Mouse (Mus musculus) layer of hippocampus, postnatal 25 days (tissue): ENCODE measurements around the gene Ldlrad3. TPM values are rescaled to one million over a fixed set of nuclear protein-coding genes. Genes with fewer than 3 reads are reported as not detected.

Source experiments
- DNase-seq, 2 experiments: peaks; one replicate each; pipeline ENCODE4 v3.0.0; 2022; ENCODE audit warnings: mixed read lengths in 2 of 2, low spot score in 1 of 2; ENCODE audit errors: extremely low spot score in 1 of 2
- total RNA-seq, 2 experiments: library from RNA; stranded (reverse); gene quantifications; 2 replicates each; pipeline ENCODE4 v1.2.3; 2021

Gene Ldlrad3
- total RNA-seq: 10 to 100 TPM in 1 of 2 experiments, 1 to 10 TPM in 1; 9.2 to 11.5 TPM

DNA sequence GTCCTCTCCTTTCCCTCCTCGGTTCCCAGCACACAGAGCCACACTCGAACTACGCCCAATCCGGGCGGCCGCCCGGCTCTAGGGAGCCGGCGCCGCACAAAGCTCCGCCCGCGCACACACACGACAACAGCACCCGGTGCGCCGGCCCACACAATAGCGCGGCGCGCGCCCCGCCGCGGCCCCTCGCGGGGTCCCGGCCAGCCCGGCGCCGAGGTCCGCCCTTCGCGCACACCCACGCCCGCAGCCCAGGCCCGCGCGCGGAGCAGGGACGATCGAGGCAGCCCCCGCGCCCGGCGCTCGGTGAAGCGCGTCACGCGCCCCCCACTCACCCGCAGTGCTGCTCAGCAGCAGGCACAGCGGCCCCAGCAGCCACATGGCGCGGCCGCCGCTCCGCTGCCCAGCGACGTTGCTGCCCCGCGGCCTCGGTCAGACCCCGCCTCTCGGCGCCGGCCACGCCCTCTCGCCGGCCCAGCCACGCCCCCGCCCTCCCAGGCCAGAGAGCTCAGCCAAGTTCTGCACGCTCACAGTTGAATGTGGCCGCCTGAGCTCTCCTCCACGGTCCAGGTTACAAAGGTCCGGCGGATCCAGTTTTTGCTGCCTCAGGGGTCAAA is at the start of gene Ldlrad3:
Ldlrad3 (minus strand) TSS at position 435 of the 611 bp plus-strand sequence.
- DNase-seq: peak; percentile 70 to 72

DNA sequence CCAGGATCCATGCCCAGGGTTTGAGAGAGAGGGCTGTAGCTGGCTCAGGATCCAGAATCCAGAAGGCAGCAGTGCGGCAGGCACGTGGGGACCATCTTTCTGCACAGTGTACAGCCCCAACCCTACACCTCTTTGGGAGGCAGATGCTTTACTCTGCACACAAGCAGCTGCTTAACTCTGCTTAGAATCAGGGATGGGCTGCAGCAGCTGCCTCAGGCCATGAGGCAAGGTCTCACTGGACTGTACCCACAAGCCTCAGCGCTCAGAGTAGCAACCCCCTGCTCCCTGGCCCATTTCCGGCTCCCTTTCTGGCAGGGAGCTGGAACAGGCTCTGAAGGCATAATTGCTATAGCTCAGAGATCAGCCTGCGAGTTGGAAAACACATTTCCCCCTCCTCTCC is 45.3 kb upstream of the Ldlrad3 start:
- DNase-seq: no peak

DNA sequence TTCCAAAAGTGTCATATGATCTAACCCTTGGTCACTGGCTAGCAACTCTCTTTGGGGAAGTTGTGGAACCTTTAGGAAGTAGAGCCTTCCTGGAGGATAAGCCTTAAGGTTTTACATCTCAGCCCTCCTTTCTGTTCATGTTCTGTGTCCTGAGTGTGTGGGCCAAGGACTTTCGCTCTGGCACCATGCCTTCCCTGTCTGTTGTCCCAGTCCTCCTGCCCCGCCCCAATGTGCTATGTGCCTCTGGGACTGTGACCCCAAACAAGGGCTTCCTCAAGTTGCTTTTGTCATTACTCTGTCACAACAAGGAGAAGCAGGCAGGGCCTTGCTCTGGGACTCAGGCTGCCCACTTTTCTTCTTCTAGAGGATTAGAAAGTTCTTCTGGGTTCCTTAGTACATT is 42.9 kb upstream of the Ldlrad3 start:
- DNase-seq: no peak

DNA sequence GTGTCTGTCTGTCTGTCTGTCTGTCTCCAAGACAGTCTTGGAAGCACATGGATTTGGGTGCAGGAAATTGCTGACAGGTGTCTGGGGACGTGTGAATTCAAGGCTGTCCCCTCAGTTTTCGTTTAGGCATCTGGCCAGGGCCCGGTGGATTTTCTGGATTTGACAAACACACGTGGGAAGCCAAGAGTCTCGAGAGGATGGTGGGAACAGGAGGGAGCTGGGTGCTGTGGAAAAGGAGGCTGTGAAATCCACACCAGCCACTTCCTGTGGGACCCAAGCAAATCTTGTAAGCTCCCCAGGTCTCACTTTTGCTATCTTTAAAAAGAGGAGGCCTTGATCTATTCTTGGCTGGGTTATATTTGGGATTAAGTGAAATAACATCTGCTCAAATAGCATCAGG is 42.1 kb upstream of the Ldlrad3 start:
- no peak for DNase-seq

DNA sequence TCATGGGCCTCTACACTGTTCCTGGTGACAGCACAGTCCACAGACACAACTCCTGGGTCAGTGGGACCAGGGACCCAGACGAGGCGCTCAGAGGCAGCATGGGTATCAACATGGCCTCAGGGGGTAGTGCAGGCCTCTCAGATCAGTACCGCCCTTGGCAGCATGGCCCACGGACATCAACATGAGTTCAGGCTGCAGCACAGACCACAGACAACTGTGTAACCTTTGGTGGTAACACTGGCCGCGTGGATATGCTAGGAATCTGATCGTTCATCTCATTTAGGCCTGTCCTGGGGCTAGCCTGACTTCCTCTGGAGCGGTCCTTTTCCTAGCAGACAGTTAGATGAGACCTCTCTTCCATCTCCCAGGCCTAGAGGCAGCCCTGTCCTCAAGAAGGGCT is 41.7 kb upstream of the Ldlrad3 start:
- DNase-seq: no peak

DNA sequence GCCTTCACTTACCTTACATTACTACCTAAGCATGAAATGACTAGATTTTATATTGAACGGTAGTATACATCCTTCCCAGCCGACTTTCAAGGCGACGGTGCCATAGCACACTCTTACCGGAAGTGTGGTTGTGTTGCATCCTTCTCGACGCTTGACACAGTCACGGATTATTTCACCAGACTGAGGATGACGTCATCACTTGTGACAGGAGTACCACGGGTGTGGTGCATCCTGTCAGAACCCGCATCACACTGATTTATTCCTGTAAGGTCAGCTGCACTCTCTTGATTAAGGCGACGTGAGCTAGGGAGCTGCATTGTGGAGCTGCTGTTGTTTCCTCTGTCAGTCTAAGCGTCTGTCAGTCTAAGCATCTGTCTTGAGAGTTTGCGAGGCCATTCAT is 40.1 kb upstream of the Ldlrad3 start:
- DNase-seq: no peak

DNA sequence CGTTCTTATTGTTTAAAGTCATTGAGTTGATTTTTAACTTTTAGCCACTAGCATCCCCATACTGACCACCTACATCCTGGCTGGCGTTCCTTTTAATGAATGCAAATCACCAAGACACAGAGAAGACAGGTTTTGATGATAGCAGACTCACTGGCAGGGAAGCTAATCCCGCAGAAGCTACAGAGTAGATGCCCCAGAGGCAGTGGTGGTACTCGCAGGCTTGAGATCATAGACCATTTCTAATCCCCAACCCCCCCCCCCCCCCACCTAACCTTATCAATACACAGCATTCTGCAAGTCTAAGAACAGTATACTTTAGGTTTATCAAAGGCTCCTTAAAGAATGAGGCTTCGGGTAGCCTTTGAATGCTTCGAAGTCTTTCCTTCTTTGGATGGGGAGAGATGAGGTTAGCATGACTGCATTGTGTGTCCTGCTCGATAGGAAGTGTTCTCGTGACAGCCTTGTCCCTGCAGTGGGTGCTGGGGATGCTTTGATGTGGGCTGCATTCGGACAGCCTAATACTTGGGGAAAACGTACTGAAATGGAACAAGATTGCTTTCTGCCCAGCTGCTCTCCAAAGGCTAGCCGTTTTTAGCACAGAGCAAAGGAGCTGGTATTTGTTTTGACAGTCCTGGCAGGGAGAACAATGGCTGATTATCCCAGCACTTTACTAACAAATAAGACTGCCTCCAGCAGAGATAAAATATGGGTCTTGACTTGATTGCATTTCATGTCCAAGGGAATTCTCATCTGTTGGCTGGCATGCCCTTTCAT is 37.4 kb upstream of the Ldlrad3 start:
- no peak for DNase-seq

DNA sequence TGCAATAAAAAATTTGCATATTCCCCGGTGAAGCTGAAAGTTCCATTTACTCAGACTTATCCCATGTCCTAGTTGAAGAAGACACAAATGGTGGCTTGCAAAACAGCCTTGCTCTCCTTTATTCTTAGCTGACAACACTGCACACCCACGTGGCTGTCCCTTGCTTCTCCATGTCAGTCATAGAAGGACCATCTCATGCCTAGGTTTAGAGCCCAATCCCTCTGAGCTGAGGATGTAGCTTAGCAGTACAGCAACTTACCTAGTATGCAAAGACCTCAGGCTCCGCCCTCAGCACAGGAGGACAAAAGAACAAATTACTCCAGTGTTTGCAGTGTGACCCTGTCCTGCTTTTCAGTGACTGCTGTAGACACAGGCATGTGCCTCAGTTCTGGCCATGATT is 36.6 kb upstream of the Ldlrad3 start:
- DNase-seq: no peak

DNA sequence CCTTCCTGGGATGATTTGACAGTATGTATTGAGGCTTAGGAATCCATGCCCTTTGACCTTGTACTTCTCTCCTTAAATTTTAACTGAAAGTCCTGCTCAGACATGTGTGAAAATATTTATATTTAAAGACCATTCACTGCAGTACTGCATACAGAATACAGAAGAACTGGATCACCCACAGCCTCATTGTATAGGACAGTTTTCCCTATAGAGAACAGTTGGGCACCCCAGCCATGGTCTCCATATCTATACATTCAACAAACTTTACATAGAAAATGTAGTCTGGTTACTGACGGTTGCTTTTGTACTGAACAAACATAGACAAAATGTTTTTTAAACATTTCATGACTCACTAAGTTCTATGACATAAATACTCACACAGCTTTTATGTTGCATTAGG is 30.6 kb upstream of the Ldlrad3 start:
- DNase-seq: no peak

DNA sequence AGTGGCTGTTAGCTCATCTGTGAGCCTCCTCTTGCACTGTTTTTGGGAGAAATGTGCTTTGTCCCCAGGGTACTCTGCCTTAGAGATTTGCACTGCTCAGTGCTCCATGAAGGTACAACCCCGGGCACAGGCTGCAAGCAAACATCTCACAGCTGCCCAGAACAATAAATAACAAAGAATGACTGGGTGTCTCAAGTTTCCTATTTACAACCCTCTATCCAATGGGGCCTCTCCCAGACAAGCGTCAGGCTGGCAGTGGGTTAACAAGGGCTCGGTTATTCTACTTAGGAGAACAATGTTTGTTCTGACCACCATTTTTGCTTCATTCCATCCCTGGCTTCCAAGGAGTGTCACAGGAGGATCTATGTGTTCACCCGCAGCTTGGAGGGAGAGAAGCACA is 25.9 kb upstream of the Ldlrad3 start:
- no peak for DNase-seq

DNA sequence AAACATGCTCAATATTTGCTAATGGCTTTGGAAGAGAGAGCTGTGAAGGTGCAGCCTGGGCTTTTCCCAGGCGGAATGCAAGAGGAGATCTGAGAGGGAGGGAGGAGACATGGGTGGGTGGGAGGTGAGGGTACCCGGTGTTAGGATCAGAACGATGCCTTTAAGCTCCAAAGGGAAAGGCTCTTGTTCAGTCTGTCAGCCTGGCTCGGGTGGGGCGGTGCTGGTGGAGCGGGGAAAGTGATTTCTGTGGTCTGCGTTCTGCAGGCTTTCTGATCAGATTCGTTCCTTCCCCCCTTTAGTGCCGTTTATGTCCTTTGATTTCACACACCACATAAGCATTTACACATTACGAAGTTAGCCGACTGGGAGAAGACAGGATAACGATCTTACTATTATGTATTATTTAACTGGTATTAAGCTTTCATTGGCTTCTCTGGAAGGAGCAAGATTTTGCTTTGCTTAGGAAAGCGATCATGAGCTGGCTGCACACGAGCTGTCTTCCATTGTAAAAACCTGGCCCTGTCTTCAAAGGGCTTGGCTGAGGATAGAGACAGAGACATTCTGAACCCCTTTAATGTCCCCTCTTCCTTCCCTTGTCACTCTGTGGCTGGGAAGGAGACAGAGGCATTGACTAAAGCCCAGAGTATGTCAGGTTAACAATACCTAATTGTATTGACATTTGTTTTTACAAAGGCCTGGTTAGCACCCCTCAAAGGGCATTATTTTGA is 19.7 kb upstream of the Ldlrad3 start:
- no peak for DNase-seq

DNA sequence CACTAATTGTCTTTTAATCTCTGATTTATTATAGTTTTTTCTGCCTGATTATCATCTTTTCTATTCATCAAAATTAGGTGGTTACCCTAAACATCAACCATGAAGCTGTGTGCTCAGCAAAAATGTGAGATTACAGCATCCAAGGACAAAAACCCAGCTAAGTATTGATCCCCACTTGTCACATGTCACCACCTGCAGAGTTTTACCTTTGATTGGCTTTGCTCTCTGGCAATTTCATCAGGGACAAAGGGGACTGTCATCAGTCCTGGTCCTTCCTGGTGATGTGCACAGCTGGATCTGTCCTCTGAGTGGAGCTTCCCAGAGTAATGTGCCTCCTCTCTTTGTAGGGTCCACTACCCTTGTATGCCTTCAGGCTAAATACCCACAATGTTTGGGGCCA is 17.3 kb upstream of the Ldlrad3 start:
- no peak for DNase-seq

DNA sequence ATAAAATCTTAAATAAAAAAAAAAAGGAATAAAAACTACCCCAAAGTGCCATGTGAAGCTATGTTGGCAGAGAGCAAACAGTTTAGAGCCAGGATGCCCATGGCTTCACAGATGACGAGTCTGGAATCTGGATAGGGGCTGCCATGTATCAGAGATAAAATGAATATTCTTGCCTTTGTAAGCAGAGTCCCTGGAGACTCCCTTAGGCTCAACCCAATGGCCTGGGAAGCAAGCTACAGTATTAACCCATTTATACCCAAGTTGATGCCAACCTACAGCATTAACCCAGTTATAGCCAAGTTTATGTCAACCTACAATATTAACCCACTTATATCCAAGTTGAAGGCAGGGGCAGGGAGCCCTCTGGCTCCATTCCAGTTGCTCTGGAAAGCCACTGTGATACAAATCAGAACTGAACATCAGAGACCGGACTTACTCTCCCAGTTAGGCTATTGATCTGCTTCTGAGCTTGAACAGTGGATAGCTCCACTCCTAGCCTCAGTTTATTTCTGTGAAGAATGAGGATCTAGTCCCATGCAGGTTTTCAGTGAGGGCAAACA is 16.1 kb upstream of the Ldlrad3 start:
- no peak for DNase-seq

DNA sequence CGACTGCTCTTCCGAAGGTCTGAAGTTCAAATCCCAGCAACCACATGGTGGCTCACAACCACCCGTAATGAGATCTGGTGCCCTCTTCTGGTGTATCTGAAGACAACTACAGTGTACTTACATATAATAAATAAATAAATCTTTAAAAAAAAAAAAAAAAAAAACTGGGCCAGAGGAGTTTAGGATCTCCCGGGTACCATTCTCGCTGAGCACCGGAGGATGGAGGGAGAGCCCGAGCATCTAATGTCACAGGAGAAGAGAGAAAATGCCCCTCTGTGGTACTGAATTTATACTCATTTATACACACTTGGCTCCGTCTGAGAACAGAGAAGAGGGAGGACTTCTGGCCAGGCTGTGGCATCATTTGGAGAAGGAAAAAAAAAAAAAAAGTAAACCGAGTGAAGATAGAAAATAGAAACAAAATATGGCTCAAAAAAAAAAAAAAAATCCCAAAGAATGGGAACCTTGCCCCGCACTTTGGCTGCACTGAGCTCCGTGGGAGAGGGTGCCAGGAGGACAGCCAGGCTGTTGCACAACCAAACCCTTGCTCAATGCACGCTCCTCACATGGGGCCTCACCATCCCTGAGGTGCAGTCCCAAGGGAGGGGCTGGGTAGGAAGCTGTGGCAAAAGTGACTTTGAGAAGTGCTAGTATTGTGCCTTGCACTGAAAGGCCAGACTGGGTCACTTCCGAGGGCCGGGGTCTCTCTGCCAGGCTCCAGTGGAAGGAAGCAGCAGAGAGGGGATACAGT is 15.2 kb upstream of the Ldlrad3 start:
- no peak for DNase-seq

DNA sequence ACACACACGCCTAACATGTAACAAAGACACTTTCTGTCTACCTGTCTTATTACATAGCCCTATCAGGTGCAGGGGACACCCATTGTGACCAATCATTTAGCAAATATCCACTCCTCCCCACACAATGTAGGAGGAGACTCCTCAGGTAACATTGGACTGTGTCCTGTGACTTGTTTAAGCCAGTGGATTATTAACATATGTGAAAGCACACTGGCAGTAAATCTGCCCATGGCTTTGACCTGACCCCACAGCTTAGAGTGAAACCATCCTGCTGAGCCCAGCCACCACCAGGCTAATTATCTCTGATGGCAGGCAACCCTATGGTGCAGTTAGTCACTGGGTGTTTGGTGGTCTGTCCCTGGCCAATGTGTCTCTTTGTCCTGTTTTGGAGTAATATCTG is 11.1 kb upstream of the Ldlrad3 start:
- no peak for DNase-seq

DNA sequence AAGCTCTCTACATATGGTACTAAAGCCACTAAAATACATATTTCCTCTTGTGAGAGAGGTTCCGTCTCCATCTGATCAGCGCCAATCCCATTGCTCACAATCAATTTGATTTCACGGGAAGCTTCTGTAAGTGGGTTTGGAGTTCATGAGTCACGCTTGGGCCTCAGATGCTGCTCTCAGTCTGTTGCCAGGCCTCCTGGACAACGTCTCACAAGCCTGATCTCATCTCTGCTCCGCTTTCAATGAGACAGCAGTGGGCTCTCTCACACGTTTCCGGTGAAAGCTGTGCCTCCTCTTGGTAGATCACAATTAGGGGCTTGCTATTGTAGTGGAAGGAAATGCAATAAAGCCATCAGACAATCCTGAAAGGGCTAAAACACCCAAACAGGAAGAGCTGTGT is 10.5 kb upstream of the Ldlrad3 start:
- DNase-seq: no peak

DNA sequence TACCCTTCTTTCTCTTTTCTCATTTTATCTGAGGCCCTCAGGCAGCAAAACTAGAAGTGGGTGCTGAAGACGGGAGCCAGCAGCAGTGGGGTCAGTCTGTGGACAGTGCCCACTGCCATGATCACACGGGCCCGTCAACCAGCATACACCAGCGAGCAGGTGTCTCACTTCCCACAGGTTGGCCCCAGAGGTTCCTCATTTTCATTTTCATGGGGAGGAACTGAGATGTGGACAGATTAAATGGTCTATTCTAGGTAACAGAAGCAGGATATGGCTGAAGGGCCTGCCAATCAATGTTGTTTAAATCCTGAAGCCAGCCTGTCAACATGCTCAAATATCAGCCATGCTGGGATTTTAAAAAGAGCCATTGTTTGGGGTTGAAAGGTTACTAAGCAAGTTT is 9.3 kb upstream of the Ldlrad3 start:
- no peak for DNase-seq

DNA sequence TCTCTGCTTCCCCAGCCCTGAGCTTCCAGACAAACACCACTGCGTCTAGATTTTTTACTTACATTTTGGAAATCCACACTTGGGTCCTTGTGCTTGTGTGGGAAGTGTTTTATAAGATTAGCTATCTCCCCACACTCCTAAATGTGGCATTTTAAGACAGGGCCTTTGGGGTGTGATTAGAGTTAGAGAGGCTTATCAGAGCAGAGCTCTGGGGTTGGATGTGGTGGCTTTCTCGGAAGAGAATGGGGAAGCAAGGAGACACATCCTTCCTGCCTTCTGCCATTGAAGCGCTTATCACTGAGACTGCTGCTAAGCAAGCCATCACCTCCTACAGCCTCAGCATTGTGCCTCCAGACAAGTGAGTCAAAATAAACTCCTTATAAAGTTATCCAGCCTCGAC is 8.1 kb upstream of the Ldlrad3 start:
- DNase-seq: no peak

DNA sequence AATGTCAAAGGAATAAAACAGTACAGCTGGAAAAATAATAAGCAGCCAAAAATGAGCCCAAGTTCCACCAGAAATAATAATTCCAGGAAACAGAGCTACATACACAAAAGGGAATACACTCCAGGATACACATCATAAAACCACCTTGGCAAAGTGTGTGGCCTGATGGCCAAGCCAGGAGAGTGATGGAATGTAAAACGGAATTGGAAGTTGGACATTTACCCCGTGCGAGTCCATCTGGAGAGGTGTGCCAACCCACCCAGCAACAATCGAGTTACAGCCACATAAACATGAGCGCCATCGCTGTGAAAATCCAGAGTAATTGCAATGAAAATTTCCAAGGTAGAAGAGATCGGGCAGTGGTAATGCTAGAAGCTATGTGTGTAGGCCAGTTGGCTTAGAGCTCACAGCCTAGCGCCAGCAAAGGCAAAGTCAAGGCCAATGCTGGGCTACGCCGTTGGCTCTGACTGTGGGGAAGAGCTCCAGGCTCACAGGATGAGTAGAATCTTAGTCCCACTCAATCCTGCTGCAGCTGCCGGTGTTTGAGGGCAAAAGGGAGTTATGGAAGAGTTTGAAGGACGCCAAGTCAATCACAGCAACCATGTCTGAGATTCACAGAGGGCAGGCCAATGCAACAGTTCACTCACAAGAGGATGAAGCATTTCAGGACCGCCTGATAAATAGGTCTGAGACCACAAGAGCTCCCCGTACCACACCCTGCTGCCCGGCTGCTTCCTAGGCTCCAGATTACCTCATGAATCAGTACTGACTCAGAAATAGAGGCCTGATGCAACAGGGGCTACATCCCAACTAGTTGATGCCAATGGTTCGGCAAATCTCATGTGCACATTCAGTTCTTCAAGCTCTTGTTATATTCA is 7.0 kb upstream of the Ldlrad3 start:
- DNase-seq: no peak

DNA sequence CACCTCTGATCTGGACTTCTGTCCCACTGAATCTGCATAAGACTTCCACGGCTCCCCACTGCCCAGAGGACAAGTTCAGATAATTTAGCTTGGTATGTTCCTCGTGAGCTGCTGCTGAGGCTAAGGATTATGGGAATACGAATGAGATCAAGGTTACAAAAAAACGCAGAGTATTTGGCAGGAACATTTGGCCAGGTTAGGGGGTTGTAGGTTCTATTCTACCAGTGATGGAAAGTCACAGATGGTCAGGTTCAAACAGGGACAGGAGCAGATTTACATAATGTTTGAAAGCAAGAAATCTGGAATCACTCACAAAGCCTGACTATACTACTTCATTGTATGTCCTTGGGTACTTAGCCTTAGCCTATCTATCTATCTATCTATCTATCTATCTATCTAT is 5.6 kb upstream of the Ldlrad3 start:
- DNase-seq: no peak
